Mouse (Mus musculus) left cerebral cortex, postnatal 4 days (tissue): ENCODE results near the gene 0610012G03Rik. TPM values are rescaled to one million over a fixed set of nuclear protein-coding genes. Genes with fewer than 3 reads are reported as not detected.

Experiments
- DNase-seq: peaks from one replicate; pipeline ENCODE4 v3.0.0-alpha.2; 2022
- intact Hi-C: fragments of 180-260 bp; cut with DNase I; formaldehyde crosslinking; loops from one replicate; pipeline ENCODE4 v1.15.1; 2025
- total RNA-seq, 2 experiments: library from RNA; stranded (reverse); gene quantifications; 2 replicates each; pipeline ENCODE4 v1.2.3; 2021

Gene 0610012G03Rik
- total RNA-seq, 2 experiments from 2014 or later = 51.0 to 51.6 TPM

DNA sequence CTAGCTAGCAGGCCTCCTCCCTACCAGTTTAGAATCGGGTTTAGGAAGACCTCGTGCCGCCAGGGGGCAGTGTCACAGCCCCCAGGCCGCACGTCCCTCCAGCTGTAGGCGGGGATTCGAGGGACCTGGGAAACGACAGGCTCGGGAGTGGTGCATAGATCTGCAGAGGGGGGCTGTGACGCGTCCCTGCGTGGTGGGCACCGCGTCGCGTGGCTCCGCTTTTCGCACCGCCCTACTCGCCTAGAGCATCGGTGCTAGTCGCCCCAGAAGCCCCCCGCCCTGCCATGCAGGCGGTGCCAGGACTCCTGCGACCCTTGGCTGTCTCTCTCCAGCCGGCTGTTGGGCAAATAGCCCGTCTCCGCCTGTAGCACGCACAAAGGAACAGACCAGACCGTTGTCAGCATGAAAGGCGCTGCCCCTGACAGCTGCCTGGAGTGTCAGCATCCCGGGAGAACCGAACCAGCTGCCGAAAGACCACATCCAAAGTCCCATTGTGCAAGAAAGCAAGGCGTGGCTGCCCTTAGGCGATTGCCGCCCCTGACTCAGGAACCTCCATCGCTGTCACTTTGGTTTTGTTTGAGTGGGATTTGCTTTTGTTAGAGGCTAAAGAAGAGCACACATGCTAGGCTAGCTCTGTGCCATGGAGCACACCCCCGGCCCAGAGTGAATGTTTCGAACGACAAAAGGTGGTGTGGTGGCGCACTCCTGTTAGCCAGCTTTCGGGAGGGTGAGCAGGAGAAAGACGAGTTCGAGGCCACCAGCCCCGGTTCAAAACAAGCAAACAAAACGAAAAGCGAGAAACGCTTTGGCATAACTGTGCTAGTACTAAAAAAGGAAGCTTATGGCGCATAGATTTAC is 15.2 kb downstream of the 0610012G03Rik start:
- peak; percentile 97 for DNase-seq
- intact Hi-C loops = no loop called here

GRCm38 (mm10) chr16:31932255-31932654 is 16.0 kb downstream of the 0610012G03Rik start:
- intact Hi-C loops = no loop called here
- no peak for DNase-seq

DNA sequence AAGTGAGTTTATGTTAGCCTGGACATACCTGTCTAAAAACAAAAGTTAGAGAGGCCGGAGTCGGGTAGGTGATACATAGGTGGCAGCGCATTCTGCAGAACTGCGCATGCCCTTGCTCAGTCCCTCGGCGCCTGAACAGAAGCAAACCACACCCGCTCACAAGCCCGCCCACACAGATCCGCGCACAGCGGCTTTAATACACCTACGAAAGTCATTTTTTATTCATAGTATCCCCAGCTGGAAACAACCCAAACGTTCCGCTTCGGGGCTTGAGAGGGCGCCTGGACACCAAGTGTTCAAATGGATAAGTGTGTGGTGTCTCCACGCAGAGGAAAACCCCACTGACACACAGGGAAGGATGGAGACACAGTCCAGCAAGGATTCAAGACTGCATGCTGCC is 17.0 kb downstream of the 0610012G03Rik start:
- intact Hi-C loops = no loop called here
- DNase-seq = no peak

DNA sequence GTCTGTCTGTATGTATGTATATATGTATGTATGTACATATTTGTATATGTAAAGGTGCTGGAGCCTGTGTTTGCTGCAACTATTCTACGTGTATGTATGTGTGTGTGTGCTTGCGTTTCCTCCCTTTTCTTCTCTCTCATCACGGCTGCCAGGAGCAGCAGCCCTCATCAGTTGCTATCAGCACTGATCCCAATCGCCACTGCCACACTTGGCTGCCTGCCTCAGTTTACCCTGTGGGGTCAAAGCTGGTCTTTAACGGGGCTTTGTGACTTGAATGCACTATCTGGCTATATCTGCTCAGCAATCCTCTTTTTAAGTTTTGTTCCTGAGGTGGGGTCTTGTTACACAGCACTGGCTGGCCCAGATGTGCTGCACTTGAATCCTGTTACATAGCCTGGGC is 20.9 kb downstream of the 0610012G03Rik start:
- no peak for DNase-seq
- intact Hi-C loops = no loop called here

DNA sequence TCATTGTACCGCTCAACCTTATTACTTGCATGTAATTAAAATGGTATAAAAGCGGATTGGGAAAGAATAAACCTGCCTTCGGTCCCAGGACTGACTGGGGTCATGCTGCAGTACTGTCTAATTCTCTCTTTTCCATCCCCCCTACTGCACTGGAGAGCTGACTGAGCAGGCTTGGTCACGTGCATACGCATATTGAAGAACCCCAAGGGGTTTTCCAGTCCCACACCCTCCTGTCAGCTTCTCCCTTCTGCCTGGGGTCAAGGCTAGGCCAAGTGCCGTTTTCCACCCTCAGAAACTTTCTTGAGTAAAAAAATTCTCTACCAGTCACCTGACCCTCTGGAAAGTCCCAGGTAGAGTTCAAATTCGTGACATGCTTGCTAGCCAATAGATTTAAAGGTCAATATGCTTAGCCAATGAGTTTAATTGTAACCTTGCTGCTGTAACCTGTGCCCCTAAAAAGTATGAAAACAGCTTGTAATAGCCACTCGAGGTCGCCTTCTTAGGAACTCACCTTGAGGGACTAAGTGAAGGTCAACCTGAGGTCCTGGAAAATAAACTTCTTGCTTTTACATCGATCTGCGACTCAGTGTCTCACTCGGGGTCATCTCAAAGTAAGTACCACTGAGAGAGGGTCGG is 21.6 kb downstream of the 0610012G03Rik start:
- intact Hi-C loops = no loop called here
- DNase-seq = no peak

DNA sequence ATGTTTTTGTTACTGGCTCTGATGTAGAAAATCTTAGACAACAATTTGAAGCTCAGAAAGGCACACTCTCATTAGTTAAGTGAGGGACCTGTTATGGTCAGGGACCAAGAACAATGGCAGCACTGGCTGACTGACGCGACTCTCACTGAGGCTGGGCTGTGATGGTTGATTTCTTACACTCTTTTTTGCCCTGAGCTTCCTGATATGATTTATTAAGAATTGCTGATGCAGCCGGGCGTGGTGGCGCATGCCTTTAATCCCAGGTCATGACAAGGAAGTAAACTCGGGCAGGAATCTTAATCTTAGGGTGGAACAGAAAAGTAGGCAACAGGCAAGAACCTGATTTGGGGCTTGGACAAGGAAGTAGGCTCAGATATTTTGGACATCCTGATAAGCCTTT is 22.2 kb downstream of the 0610012G03Rik start:
- DNase-seq = no peak
- intact Hi-C loops = no loop called here

GRCm38 (mm10) chr16:31924368-31924767 is 23.9 kb downstream of the 0610012G03Rik start:
- no peak for DNase-seq
- intact Hi-C loops = no loop called here

- intact Hi-C loops = loop anchor here (1.0 to 10.0 kb wide), 3 partner anchors 40 to 453 kb away; partner anchors contain the start of gene Meltf
- peak; percentile 84 for DNase-seq
Observed at GRCm38 (mm10) chr16:31918248-31918724, 30.0 kb downstream of the 0610012G03Rik start.

DNA sequence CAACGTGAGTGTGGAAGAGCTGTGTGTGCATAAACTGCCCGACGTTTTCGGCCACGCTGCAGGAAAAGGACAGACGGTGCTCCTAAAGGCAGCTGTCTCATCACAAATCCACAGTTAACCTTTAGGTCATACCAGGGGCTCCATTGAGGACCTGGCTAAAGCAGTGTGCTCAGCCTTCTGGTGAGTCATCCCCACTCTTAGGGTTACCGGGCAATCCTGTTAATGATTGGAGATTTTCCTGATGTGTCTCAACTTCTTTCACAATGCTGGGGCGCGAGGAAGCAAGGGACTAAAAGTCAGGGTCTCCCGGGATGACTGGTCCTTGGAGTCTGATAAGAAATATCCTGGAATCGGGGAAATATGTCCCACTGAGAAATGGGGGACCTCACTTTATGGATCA is 30.5 kb downstream of the 0610012G03Rik start:
- intact Hi-C loops = loop anchor here (1.0 to 10.0 kb wide), 3 partner anchors 39 to 453 kb away; partner anchors contain the start of gene Meltf
- no peak for DNase-seq

GRCm38 (mm10) chr16:31910281-31910847 is 37.9 kb downstream of the 0610012G03Rik start:
- intact Hi-C loops = loop anchor here (10.0 kb wide), 1 partner anchor 446 kb away; no protein-coding TSS in a partner anchor

DNA sequence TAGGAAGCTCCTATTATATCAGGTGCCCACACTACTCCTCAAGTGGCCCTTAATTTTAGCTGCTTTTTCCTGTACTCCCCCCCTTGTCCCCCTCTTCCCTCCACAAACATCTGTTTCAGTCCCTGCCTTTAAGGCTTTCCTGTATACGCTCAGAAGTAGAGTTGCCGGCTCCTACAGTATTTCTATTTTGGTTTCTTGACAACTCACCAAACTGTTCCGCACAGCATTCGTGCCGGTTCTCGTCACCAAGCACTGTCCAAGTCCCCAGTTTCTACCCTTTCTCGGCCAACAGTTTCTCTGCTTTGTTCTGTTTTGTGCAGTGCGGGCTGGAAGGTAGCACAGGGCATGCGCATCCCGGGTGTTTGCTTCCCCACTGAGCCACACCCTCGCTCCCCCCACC is 39.3 kb downstream of the 0610012G03Rik start:
- no peak for DNase-seq
- intact Hi-C loops = no loop called here

More at GRCm38 (mm10) chr16:31910281-31910847, 37.9 kb downstream of the 0610012G03Rik start:
- DNase-seq = no peak

DNA sequence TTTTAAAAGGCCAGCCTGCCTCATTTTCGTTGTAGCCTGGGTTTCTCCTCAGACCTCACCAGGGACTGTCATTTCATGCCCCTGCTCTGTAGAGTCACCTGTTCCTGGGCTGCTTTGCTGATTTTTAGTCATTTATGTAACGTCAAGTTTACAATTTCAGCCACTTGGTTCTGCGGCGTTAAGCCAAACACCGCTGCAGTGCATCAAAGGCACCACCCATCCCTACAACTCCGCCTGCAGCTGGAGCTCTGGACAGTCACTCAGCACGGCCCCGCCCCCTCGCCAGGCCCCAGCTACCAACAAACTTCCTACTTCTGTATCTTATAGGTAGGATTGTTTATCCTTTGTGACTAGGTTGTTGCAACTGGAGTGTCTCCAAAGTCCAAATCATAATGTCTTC is 41.4 kb downstream of the 0610012G03Rik start:
- DNase-seq = no peak
- intact Hi-C loops = no loop called here

- DNase-seq = no peak
- intact Hi-C loops = no loop called here
Observed at GRCm38 (mm10) chr16:31905891-31906825, 42.1 kb downstream of the 0610012G03Rik start.

DNA sequence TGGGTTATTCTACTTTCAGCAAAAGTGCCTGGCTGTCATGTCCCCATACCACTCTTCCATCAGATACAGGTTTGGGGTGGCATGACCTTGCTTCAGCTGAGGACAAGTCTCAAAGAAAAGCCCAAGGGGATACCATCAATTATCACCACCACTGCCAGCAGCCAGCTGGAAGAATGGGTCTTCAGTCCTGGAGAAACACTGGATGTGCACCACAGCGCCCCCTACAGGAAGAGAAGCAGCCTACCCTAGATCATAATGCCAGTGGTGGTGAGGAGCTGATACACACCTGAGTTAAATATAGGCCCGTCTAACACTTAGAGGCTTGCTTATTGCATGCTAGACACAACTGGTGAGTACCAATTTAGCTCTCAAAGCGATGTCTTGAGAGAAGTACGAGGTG is 43.0 kb downstream of the 0610012G03Rik start:
- no peak for DNase-seq
- intact Hi-C loops = no loop called here

GRCm38 (mm10) chr16:31903239-31903638 is 45.1 kb downstream of the 0610012G03Rik start:
- intact Hi-C loops = no loop called here
- no peak for DNase-seq

GRCm38 (mm10) chr16:31901886-31902285 is 46.4 kb downstream of the 0610012G03Rik start:
- intact Hi-C loops = no loop called here
- DNase-seq = no peak

DNA sequence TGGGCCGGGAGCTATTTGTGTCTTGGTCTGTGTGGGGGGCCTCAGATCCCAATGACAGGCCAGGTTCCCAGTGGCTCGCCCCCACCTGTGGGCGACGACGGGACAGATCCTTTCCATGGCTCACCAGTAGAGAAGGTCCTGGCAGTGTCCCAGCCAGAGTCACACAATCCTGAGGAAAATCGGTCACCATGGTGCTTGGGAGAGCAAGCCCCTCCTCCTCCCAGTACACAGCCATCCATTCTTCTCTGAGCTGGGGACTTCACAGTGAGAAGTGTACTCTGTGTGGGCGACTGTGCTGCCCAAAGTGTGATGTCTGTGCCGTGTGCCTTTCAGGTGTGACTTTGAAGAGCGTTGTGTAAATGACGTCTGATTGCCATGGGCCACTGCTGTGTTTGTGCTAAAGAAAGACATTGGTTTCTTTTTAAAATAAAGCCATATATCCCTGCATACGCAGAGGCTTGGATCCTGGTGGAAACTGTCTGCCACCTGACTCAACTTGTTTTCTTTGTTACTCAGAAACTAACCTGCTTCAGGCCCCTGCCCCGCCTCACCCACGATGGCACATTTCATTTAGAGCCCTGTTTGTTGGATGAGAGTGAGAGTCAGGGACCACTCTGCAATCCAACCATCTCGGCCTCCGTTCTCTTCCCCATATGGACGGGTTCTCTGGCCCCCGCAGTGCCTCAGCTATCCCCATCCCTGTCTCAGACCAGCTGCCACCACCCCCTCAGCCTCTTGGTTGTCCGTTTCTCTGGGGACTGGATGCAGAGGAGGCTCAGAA is 49.6 kb downstream of the 0610012G03Rik start:
- peak; percentile 80 for DNase-seq
- intact Hi-C loops = no loop called here
